Mouse (Mus musculus) spleen, postnatal 14 days (tissue): ENCODE results near the gene Wnt6.

Source experiments
- DNase-seq, 2 experiments: peaks; one replicate each; pipeline ENCODE4 v3.0.0; 2021 to 2022; ENCODE audit warnings: low spot score in 2 of 2

The Wnt6 gene

DNA sequence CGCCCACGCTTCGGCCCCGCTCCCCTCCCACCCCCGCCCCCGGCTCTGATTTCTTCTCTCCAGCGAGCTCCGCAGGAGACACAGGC lies at the start of gene Wnt6:
Gene Wnt6 (plus strand): TSS at position 48 of the 86 bp plus-strand sequence.
- DNase-seq = no peak

GRCm38 (mm10) chr1:74723748-74724147 lies 47.9 kb upstream of the Wnt6 start:
- DNase-seq = no peak

DNA sequence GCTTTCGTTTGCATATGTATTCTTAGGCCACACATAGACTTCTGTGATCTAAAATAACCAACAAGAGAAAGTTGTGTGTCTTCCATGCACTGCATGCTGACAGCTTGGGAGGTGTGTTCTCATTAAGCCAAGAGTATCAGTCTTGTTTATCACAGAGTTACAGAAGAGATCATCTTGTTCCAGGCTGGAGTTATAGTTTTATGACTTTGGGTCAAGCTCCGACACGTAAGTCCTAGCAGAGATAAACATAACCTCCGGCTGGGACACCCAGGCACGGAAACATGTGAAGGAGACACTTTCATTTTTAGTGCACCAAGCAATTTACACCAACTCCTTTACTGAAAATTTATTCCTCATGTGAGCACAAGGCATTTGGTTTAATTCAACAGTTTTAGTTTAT lies 45.6 kb upstream of the Wnt6 start:
- no peak for DNase-seq

GRCm38 (mm10) chr1:74726674-74727073 lies 45.0 kb upstream of the Wnt6 start:
- no peak for DNase-seq

DNA sequence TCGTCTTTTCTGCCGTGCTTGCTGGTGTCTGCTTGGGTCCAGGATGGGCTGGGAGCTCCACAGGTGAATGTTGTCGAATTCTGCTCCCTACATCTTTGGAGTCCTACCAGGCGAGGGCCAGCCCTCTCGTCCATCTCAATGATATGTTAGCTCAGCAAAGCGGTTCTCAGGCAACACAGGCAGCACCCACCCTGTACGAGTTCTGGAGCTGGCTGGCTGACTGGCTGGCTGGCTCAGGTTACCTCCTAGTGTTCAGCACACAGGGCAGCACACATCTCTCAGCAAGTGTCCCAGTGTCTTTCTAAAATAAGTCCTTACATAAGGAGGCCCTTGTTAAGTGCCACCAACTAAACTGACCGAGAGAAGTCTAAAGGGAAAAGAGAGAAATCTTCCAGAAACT lies 43.2 kb upstream of the Wnt6 start:
- DNase-seq = no peak

DNA sequence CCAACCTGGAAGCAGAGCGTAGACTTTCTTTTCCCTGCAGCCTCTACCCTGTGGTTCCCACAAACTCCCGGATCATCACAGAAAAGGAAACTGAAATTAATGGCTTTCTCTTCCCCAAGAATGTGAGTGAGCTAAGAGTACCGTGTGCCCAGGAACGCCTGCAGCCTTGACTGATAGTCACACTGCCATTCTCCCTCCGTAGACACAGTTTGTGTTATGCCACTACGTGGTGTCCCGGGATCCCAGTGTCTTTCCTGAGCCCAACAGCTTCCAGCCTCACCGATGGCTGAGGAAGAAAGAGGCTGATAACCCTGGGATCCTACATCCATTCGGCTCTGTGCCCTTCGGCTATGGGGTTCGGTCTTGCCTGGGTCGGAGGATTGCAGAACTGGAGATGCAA lies 34.7 kb upstream of the Wnt6 start:
- no peak for DNase-seq

DNA sequence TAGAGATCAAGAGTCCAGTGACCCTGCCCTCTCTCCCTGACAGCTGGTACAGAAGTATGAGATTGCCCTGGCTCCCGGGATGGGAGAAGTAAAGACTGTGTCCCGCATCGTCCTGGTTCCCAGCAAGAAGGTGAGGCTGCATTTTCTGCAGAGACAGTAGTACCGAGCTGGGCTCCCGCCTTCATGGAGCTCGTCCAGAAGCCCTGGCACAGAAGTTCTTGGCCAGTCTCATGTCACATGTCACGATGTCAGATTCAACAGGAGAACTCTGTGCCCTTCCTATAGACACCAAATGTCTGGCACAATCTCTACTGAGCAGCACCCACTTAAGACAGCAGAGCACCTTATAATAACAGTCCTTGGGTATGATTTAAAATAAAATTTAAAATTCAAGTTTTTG lies 34.2 kb upstream of the Wnt6 start:
- DNase-seq = no peak

DNA sequence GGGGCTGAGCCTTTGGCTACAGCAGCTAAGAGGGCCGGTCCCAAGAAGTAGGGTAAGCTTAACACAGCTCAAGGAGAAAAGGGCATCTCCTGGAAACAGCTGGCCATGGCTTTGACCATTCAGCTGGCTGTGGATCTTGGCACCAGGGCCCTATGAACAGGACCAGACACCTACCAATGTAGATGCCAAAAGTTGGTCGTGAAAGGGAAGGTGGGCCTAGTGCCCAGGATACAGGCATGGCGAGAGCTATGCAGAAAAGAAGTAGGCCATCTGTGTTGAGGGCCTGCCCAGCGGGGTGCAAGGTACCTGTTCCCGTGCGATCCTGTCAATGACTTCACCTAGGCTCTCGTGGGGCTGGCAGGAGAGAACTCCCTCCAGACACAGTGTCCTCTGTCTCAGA lies 30.8 kb upstream of the Wnt6 start:
- DNase-seq = no peak

DNA sequence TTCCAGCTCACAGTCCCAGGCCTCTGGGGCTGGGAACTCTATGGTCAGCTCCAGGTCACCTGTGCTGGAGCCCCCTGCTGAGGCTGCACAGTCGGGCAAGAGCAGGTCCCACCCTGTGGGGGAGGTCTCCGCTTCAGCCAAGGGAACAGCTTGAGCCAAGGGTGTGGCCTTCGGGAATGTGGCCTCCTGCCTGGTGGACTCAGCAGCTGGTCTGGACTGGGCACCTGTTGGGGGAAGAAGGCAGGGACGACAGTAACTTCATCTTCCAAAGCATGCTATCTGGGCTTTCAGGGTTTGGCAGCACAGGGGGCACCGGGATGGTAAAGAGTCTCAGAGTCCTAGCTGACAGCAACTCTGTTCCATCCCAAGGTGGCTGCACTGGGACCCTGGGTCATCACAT lies 24.4 kb upstream of the Wnt6 start:
- DNase-seq = no peak

DNA sequence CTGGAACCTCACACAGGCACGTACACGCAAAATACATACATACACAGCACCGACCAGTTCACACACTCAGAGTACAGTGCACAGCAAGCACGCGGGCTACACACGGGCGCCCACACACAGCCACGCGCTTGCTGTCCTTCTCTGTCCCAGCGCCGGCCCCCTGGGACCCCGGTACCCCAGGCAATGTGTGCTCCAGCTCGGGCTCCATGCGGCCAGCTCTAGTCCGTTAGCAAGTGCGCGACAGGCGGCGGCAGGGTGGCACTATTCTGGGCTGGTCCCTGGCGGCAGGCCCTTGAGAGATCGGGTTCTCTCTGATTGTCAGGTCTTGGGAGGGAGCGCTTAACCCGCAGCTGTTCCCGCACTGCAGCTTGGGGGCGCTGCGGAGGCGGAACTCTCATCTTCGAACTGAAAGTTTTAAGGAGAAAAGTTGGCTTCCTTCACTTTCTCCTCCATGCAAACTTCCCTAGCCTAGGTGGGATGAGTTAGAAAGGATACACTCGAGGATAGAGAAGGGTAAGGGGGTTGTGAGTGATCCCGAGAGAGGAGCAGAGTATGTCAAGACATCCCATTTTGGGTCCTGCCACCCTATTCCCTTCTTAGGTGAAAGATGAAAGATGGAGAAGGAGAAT lies 22.9 kb upstream of the Wnt6 start, which contains the start of gene Prkag3:
Gene Prkag3 (minus strand): TSS at position 579 of the 629 bp plus-strand sequence.
- peak; percentile 23 to 55 for DNase-seq

GRCm38 (mm10) chr1:74749301-74749700 lies 22.4 kb upstream of the Wnt6 start:
- no peak for DNase-seq

- DNase-seq = no peak
Measured at GRCm38 (mm10) chr1:74750683-74751082, 21.0 kb upstream of the Wnt6 start.

GRCm38 (mm10) chr1:74752150-74752549 lies 19.5 kb upstream of the Wnt6 start:
- no peak for DNase-seq

- DNase-seq = no peak
Measured at GRCm38 (mm10) chr1:74752833-74753232, 18.9 kb upstream of the Wnt6 start.

DNA sequence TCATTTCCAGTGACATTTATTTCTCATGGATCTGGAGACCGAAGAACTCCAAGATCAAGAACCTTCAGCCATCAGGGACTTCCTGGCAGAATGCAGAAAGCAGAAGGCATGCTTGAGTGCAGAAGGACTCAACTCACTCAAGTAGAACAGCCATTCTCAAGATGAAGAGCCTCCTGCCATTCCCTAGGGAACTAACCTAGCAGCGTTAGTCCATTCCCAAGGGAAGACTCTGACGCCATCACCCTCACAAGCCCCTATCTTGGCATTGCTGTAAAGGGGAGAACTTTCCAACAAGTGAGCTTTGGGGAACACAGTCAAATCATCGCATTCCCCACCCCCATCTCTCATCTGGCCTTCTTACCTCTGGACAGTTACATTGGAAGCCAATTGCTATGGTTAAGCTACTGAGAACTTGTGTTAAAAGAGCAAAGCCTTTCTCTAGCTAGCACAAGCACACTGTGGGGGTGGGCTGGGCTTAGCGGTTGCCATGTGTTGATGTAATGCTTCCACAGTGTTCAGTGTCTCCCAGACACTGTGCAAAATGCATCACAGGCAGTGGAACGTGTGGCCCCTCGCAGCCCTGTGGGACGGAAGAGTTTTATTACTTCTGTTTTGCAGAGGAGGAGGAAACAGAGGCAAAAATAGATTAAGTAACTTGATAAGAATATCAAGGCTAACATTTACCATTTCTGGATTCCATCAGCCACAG lies 18.3 kb upstream of the Wnt6 start:
- DNase-seq = no peak

GRCm38 (mm10) chr1:74754175-74754785 lies 17.4 kb upstream of the Wnt6 start:
- DNase-seq = no peak

DNA sequence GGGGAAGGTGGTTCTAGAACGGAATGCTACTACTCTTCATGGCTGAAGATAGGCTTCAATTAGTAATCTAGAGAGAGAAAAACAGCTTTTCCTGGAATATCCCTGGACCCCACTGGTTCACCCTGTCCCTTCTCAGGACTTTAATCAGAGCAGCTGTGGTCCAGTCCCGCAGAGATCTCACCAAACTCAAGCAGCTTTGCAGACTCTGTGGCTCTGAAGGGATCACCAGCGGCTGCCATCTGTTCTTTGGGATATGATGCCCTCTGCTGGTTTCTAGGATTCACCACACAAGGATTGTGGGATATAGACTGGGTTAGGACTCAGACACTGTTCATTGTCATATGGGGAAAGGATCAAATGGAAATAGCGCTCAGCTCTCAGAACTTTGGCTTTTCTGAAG lies 11.9 kb upstream of the Wnt6 start:
- no peak for DNase-seq

GRCm38 (mm10) chr1:74763081-74763480 lies 8.6 kb upstream of the Wnt6 start:
- DNase-seq = peak; percentile 36 to 64

- DNase-seq = no peak
Measured at GRCm38 (mm10) chr1:74770727-74771466, 795 bp upstream of the Wnt6 start.

DNA sequence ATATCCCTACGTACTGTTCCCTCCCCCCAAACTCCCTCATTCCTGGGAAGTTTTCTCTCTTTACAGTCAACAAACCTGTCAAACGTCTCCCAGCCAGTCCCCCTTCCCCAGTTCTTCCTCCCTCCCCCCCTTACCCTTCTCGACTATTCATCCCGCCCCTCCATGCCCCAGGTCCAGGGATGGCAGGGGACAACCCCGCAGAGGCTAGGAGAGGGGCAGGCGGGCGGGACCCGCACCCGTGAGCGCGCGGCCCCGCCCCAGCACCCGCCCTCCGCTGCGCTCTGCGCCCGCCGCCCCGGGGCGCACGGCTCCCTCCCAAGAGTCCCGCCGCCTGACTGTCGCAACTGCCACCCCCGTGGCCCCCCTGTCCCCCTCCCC lies 236 bp upstream of the Wnt6 start:
- DNase-seq = no peak

- no peak for DNase-seq
Measured at GRCm38 (mm10) chr1:74771931-74772620, 384 bp downstream of the Wnt6 start.

DNA sequence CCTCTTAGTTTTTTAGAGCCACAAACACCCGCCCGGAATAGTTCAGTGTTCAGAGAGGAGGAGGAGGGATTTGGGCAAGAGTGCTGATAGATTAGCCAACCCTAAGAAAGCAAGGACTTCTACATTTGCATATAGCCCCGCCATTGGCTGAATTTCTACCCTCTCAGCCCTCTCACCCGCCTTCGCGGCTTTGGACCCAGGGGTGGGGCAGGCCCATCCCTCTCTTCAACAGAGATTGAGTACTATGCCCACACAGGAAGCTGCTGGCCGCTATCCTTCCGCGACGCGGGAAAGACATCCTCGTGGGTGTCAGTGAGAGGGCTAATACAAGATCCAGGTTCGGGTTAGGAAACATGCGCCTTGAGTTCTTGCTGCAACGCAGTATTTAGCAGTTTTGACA lies 1.4 kb downstream of the Wnt6 start:
- peak in 1 of 2 experiments; percentile 43 for DNase-seq

- no peak for DNase-seq
Measured at GRCm38 (mm10) chr1:74774062-74774461, 2.4 kb downstream of the Wnt6 start.
